Mouse (Mus musculus): ENCODE measurements around the gene L3mbtl2. TPM values are rescaled to one million over a fixed set of nuclear protein-coding genes. Genes with fewer than 3 reads are reported as not detected.

L3mbtl2 gene
- total and polyA plus RNA-seq, 3 experiments = 56.7 to 58.1 TPM; not detected in 1

- Histone ChIP-seq H3K79me2 (ENCODE audit: control insufficient read depth, insufficient read depth, low read length, poor library complexity) (peaks cover 22% of the 10 kb centered on the region), H3K9me3 (replicated peaks; ENCODE audit: insufficient read depth, low read length) (no peaks in the 10 kb centered on the region)
- no peak for TF ChIP-seq CTCF (IDR thresholded peaks at IDR 0.05 in 2 of 3, conservative IDR thresholded peaks at IDR 0.05 in 1 of 3; ENCODE audit: control insufficient read depth in 1 of 3, insufficient read depth in 1 of 3, low read depth in 2 of 3, low read length in 3 of 3, poor library complexity in 1 of 3, severe bottlenecking in 1 of 3)
- no peak for TF ChIP-seq USF2 (IDR thresholded peaks at IDR 0.05; ENCODE audit: borderline replicate concordance in 1 of 2, insufficient read depth in 1 of 2, low read depth in 1 of 2, low read length in 2 of 2)
- no peak for TF ChIP-seq EP300 (IDR thresholded peaks at IDR 0.05; ENCODE audit: low read depth in 1 of 2, low read length in 2 of 2)
- TF ChIP-seq TAL1 (IDR thresholded peaks at IDR 0.05; ENCODE audit: low read length) = no peak
- no peak for TF ChIP-seq NRF1 (IDR thresholded peaks at IDR 0.05; ENCODE audit: insufficient read depth, low read depth, low read length, poor library complexity, severe bottlenecking)
- TF ChIP-seq POLR2AphosphoS5 (IDR thresholded peaks at IDR 0.05; ENCODE audit: borderline replicate concordance, low read depth, low read length) = no peak
- no peak for TF ChIP-seq BHLHE40 (IDR thresholded peaks at IDR 0.05; ENCODE audit: borderline replicate concordance, low read depth, low read length)
- TF ChIP-seq GATA1 (IDR thresholded peaks at IDR 0.05; ENCODE audit: low read depth, low read length) = no peak
- TF ChIP-seq CHD1 (IDR thresholded peaks at IDR 0.05; ENCODE audit: low read depth, low read length) = no peak
- no peak for TF ChIP-seq SMC3 (IDR thresholded peaks at IDR 0.05; ENCODE audit: low read depth, low read length)
- no peak for TF ChIP-seq POLR2AphosphoS2 (IDR thresholded peaks at IDR 0.05; ENCODE audit: low read length)
- TF ChIP-seq USF1 (IDR thresholded peaks at IDR 0.05; ENCODE audit: low read depth, low read length) = no peak
- no peak for TF ChIP-seq POLR2A (IDR thresholded peaks at IDR 0.05; ENCODE audit: control insufficient read depth in 1 of 2, insufficient read depth in 1 of 2, low read depth in 1 of 2, low read length in 2 of 2, poor library complexity in 1 of 2)
- no peak for TF ChIP-seq KAT2A (conservative IDR thresholded peaks at IDR 0.05; ENCODE audit: low read depth, low read length)
Measured at GRCm38 (mm10) chr15:81661701-81662100, 2.0 kb upstream of the L3mbtl2 start.

GRCm38 (mm10) chr15:81663281-81663680 is 408 bp upstream of the L3mbtl2 start:
- Histone ChIP-seq H3K4me3 (ENCODE audit: control insufficient read depth in 1 of 2, insufficient read depth in 1 of 2, low read depth in 2 of 2, low read length in 2 of 2) (peak overlapping the region; percentile 17 to 27; a peak in 3 of 4 replicates), H3K79me2 (ENCODE audit: control insufficient read depth, insufficient read depth, low read length, poor library complexity) (peaks cover 22% of the 10 kb centered on the region), H3K4me1 (ENCODE audit: control insufficient read depth in 1 of 2, insufficient read depth in 2 of 2, low read length in 2 of 2) (peaks cover 6 to 8% of the 10 kb centered on the region in 2 experiments; a peak in 2 of 4 replicates), H3K27ac (ENCODE audit: control insufficient read depth, low read depth, low read length) (no peak overlapping the region), H3K36me3 (ENCODE audit: control insufficient read depth in 1 of 2, insufficient read depth in 2 of 2, low read length in 2 of 2) (peaks cover 2 to 5% of the 10 kb centered on the region in 2 experiments; a peak in 2 of 4 replicates), H3K27me3 (ENCODE audit: control insufficient read depth in 1 of 2, insufficient read depth in 2 of 2, low read length in 2 of 2) (no peaks in the 10 kb centered on the region), H3K9me3 (replicated peaks; ENCODE audit: insufficient read depth, low read length) (no peaks in the 10 kb centered on the region), H3K9ac (ENCODE audit: control insufficient read depth, low read depth, low read length, poor library complexity, severe bottlenecking) (peak overlapping the region; percentile 9; the same call in 1 of the 2 replicates)
- no peak for DNase-seq (ENCODE audit: low read depth, low spot score)
- TF ChIP-seq ZNF384 (IDR thresholded peaks at IDR 0.05; ENCODE audit: low read depth, low read length) = no peak
- no peak for TF ChIP-seq CHD1 (IDR thresholded peaks at IDR 0.05; ENCODE audit: low read depth, low read length)
- no peak for TF ChIP-seq MAZ (IDR thresholded peaks at IDR 0.05; ENCODE audit: low read depth, low read length)
- TF ChIP-seq UBTF (IDR thresholded peaks at IDR 0.05; ENCODE audit: borderline replicate concordance, insufficient read depth, low read depth, low read length) = no peak
- no peak for TF ChIP-seq ELF1 (IDR thresholded peaks at IDR 0.05; ENCODE audit: low read depth, low read length)
- TF ChIP-seq MYC (IDR thresholded peaks at IDR 0.05; ENCODE audit: low read depth, low read length) = no peak

More at GRCm38 (mm10) chr15:81661701-81662100, 2.0 kb upstream of the L3mbtl2 start:
- no peak overlapping the region for H3K4me3 ChIP-seq (ENCODE audit: control insufficient read depth in 1 of 2, insufficient read depth in 1 of 2, low read depth in 2 of 2, low read length in 2 of 2)
- peaks cover 0 to 5% of the 10 kb centered on the region in 2 experiments; a peak in 2 of 4 replicates for H3K36me3 ChIP-seq (ENCODE audit: control insufficient read depth in 1 of 2, insufficient read depth in 2 of 2, low read length in 2 of 2)
- DNase-seq (ENCODE audit: low read depth, low spot score) = no peak
- H3K4me1 ChIP-seq (ENCODE audit: control insufficient read depth in 1 of 2, insufficient read depth in 2 of 2, low read length in 2 of 2) = peaks cover 6 to 9% of the 10 kb centered on the region in 2 experiments; a peak in 3 of 4 replicates
- no peak overlapping the region for H3K9ac ChIP-seq (ENCODE audit: control insufficient read depth, low read depth, low read length, poor library complexity, severe bottlenecking)
- H3K27ac ChIP-seq (ENCODE audit: control insufficient read depth, low read depth, low read length) = no peak overlapping the region
- H3K27me3 ChIP-seq (ENCODE audit: control insufficient read depth in 1 of 2, insufficient read depth in 2 of 2, low read length in 2 of 2) = no peaks in the 10 kb centered on the region
